Mouse (Mus musculus): ENCODE measurements around the gene Ivl.

- TF ChIP-seq MYOD1 (IDR thresholded peaks at IDR 0.05; ENCODE audit: control insufficient read depth, insufficient read length, low read depth) (no peak), CTCF (IDR thresholded peaks at IDR 0.05; ENCODE audit: control insufficient read depth, insufficient read depth, insufficient read length) (no peak), USF1 (IDR thresholded peaks at IDR 0.05; ENCODE audit: low read depth) (no peak), MAX (IDR thresholded peaks at IDR 0.05) (no peak)
Measured at GRCm38 (mm10) chr3:92598429-92598828, 24.9 kb upstream of the Ivl start.

Data from C2C12 (cell line).